Mouse (Mus musculus): ENCODE measurements around the gene Numb. TPM values are rescaled to one million over a fixed set of nuclear protein-coding genes. Genes with fewer than 3 reads are reported as not detected.

Gene Numb
- total RNA-seq, 2 experiments from 2014 or later = 29.5 to 36.3 TPM

DNA sequence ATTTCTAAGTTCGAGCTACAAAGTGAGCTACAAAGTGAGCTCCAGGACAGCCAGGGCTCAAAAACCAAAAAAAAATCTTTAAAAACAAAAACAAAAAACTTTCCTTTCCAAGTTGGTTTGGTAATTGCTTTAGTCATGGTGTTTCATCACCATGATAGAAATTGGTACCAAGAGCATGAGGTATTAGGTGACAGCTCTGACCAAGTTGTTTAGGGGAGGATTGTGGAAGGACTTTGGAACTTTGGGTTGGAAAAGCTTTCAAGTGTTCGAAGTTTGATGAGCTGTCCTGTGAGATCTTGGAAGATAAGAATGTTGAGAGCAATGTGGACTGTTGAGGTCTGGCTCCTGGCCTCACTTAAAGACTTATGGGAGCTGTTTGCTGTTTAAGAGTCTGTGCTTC is 161.5 kb downstream of the Numb start:
- intact Hi-C loops (cut with DNase I) = no loop called here
- DNase-seq (ENCODE audit: low spot score) = no peak

DNA sequence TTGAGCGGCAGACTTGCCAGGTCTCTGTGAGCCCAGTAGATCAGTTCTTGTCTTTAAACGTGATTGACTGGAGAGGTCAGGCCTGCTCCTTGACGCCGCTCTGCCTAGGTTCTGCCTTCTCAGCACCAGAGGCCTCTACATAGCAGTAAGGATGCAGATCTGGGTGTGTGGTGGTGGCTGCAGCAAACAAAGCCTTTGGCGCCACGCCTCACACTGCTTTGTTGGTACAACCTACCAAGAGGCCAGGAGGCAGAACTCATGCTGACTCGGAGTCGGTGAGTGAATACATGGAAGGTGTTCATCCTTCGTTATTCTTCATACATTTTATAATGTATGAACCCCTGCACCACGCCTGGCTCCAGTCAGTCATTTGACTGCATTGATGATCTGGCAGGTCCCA is 163.0 kb downstream of the Numb start:
- no peak for DNase-seq (ENCODE audit: low spot score)
- intact Hi-C loops (cut with DNase I) = no loop called here

GRCm38 (mm10) chr12:83752495-83752894 is 169.2 kb downstream of the Numb start:
- intact Hi-C loops (cut with DNase I) = no loop called here
- no peak for DNase-seq (ENCODE audit: low spot score)

- DNase-seq (ENCODE audit: low spot score) = no peak
- intact Hi-C loops (cut with DNase I) = no loop called here
Observed at GRCm38 (mm10) chr12:83749186-83749585, 172.5 kb downstream of the Numb start.

Other genes starting within 250 kb of the Numb start
- gene Psen1, start 233.8 kb downstream of the Numb start, total RNA-seq (2021) = 10 to 100 TPM; 31.7 to 34.8 TPM
- gene Papln, start 158.3 kb downstream of the Numb start, total RNA-seq (2021) = 10 to 100 TPM in 1 of 2 experiments, 1 to 10 TPM in 1; 9.6 to 13.4 TPM
- gene Riox1, start 28.7 kb upstream of the Numb start, total RNA-seq (2021) = 1 to 10 TPM; 5.2 to 5.5 TPM
- not detected for gene Heatr4, start 62.9 kb upstream of the Numb start, total RNA-seq (2021)
- 100 to 1,000 TPM; 100 to 107 TPM for gene Acot2, start 65.9 kb upstream of the Numb start, total RNA-seq (2021)
- 10 to 100 TPM; 35.8 to 47.2 TPM for gene Acot1, start 87.6 kb upstream of the Numb start, total RNA-seq (2021)
- gene Acot4, start 116.4 kb upstream of the Numb start, total RNA-seq (2021) = 1 to 10 TPM in 1 of 2 experiments, under 1 TPM in 1; 0.94 to 1.5 TPM
- gene Gm49366, start 117.0 kb upstream of the Numb start, total RNA-seq (2021) = not detected
- gene Acot3, start 130.2 kb upstream of the Numb start, total RNA-seq (2021) = 1 to 10 TPM; 1.7 TPM
- gene Acot5, start 147.4 kb upstream of the Numb start, total RNA-seq (2021) = not detected
- 1 to 10 TPM; 2.2 to 2.4 TPM for gene Acot6, start 178.7 kb upstream of the Numb start, total RNA-seq (2021)
- gene Dnal1, start 192.4 kb upstream of the Numb start, total RNA-seq (2021) = 10 to 100 TPM in 1 of 2 experiments, 1 to 10 TPM in 1; 8.2 to 10.1 TPM
- gene Pnma1, start 226.6 kb upstream of the Numb start, total RNA-seq (2021) = under 1 TPM; 0.14 to 0.18 TPM